Mouse (Mus musculus): ENCODE data around the gene Pcgf2. TPM values are rescaled to one million over a fixed set of nuclear protein-coding genes. Genes with fewer than 3 reads are reported as not detected.

Gene Pcgf2
- polyA plus RNA-seq, 1 experiment = 9.1 TPM

GRCm38 (mm10) chr11:97685613-97686321, 14.5 kb downstream of the Pcgf2 start, which contains the start of gene Cisd3:
Gene Cisd3 (plus strand): TSS chr11:97685826.
- no peak for TF ChIP-seq GATA1 (IDR thresholded peaks at IDR 0.05; ENCODE audit: low read length)

- no peak for TF ChIP-seq GATA1 (IDR thresholded peaks at IDR 0.05; ENCODE audit: low read length)
Observed at GRCm38 (mm10) chr11:97684766-97685165, 15.5 kb downstream of the Pcgf2 start.

- no peak for TF ChIP-seq GATA1 (IDR thresholded peaks at IDR 0.05; ENCODE audit: low read length)
Observed at GRCm38 (mm10) chr11:97684063-97684680, 16.1 kb downstream of the Pcgf2 start.

- no peak for TF ChIP-seq GATA1 (IDR thresholded peaks at IDR 0.05; ENCODE audit: low read length)
Observed at GRCm38 (mm10) chr11:97682504-97683055, 17.7 kb downstream of the Pcgf2 start.

- TF ChIP-seq GATA1 (IDR thresholded peaks at IDR 0.05; ENCODE audit: low read length) = no peak
Observed at GRCm38 (mm10) chr11:97680430-97680829, 19.9 kb downstream of the Pcgf2 start.

GRCm38 (mm10) chr11:97678301-97678700, 22.0 kb downstream of the Pcgf2 start:
- TF ChIP-seq GATA1 (IDR thresholded peaks at IDR 0.05; ENCODE audit: low read length) = no peak

GRCm38 (mm10) chr11:97677842-97678241, 22.5 kb downstream of the Pcgf2 start:
- no peak for TF ChIP-seq GATA1 (IDR thresholded peaks at IDR 0.05; ENCODE audit: low read length)

GRCm38 (mm10) chr11:97677381-97677780, 22.9 kb downstream of the Pcgf2 start:
- TF ChIP-seq GATA1 (IDR thresholded peaks at IDR 0.05; ENCODE audit: low read length) = no peak

GRCm38 (mm10) chr11:97676050-97676754, 24.1 kb downstream of the Pcgf2 start:
- TF ChIP-seq GATA1 (IDR thresholded peaks at IDR 0.05; ENCODE audit: low read length) = no peak

GRCm38 (mm10) chr11:97673148-97673547, 27.1 kb downstream of the Pcgf2 start:
- no peak for TF ChIP-seq GATA1 (IDR thresholded peaks at IDR 0.05; ENCODE audit: low read length)

GRCm38 (mm10) chr11:97671177-97671527, 29.1 kb downstream of the Pcgf2 start:
- no peak for TF ChIP-seq GATA1 (IDR thresholded peaks at IDR 0.05; ENCODE audit: low read length)

GRCm38 (mm10) chr11:97670234-97671176, 29.8 kb downstream of the Pcgf2 start:
- no peak for TF ChIP-seq GATA1 (IDR thresholded peaks at IDR 0.05; ENCODE audit: low read length)

- no peak for TF ChIP-seq GATA1 (IDR thresholded peaks at IDR 0.05; ENCODE audit: low read length)
Observed at GRCm38 (mm10) chr11:97669829-97670228, 30.5 kb downstream of the Pcgf2 start.

- TF ChIP-seq GATA1 (IDR thresholded peaks at IDR 0.05; ENCODE audit: low read length) = no peak
Observed at GRCm38 (mm10) chr11:97669268-97669667, 31.0 kb downstream of the Pcgf2 start.

GRCm38 (mm10) chr11:97668160-97668559, 32.1 kb downstream of the Pcgf2 start:
- TF ChIP-seq GATA1 (IDR thresholded peaks at IDR 0.05; ENCODE audit: low read length) = no peak
